Mouse (Mus musculus) forebrain, embryonic 13.5 days (tissue): ENCODE measurements around the gene Myh6. TPM values are rescaled to one million over a fixed set of nuclear protein-coding genes. Genes with fewer than 3 reads are reported as not detected.
"Not testable (repeated sequence)": the region's sequence is repeated elsewhere in the genome, so short reads cannot be mapped to it uniquely, and the experiment has no call there.

Source experiments
- ATAC-seq: fragments of 200-750 bp; cut with Nextera tagmentation; 2 replicates; pipeline ENCODE4 v1.8.0; 2017
- H3K27ac ChIP-seq: fragments of 300-500 bp; sonication (generic); 2 replicates; pipeline ENCODE4 v1.5.1; 2015; ENCODE audit warnings: inconsistent platforms, mild to moderate bottlenecking, moderate library complexity
- H3K27me3 ChIP-seq: fragments of 300-500 bp; sonication (generic); 2 replicates; pipeline ENCODE4 v1.6.1; 2015; ENCODE audit warnings: mild to moderate bottlenecking, inconsistent platforms
- H3K36me3 ChIP-seq: fragments of 300-500 bp; sonication (generic); 2 replicates; pipeline ENCODE4 v1.6.1; 2015; ENCODE audit warnings: mild to moderate bottlenecking, inconsistent platforms; ENCODE audit not compliant: poor library complexity, severe bottlenecking
- H3K4me1 ChIP-seq: fragments of 300-500 bp; sonication (generic); 2 replicates; pipeline ENCODE4 v1.6.1; 2015; ENCODE audit warnings: inconsistent platforms
- H3K4me2 ChIP-seq: fragments of 300-500 bp; sonication (generic); 2 replicates; pipeline ENCODE4 v1.6.1; 2015; ENCODE audit warnings: inconsistent platforms, mild to moderate bottlenecking, moderate library complexity
- H3K4me3 ChIP-seq: fragments of 300-500 bp; sonication (generic); 2 replicates; pipeline ENCODE4 v1.5.1; 2015; ENCODE audit warnings: mild to moderate bottlenecking, inconsistent platforms
- H3K9ac ChIP-seq: fragments of 300-500 bp; sonication (generic); 2 replicates; pipeline ENCODE4 v1.6.1; 2015; ENCODE audit warnings: mild to moderate bottlenecking, inconsistent platforms
- H3K9me3 ChIP-seq: fragments of 300-500 bp; sonication (generic); replicated peaks from 2 replicates; pipeline ENCODE4 v1.6.1; 2016; ENCODE audit warnings: inconsistent platforms
- whole genome bisulfite sequencing: fragments of 180-500 bp; shearing (Covaris S2); methylation state at CpG from one replicate; pipeline ENCODE4 v1.1.7; 2015; 5-methylcytosine and 5-hydroxymethylcytosine counted together
- polyA plus RNA-seq: library from polyadenylated mRNA; unstranded; fragments of >200 nt; fragmentation: Nextera tagmentation; extraction: Ambion mirVana; gene quantifications from 2 replicates; pipeline ENCODE4 v1.2.1, GENCODE M21; 2015

Myh6 gene
- polyA plus RNA-seq, 1 experiment from 2014 or later, result 0.32 TPM

- H3K4me3 ChIP-seq, result no peak overlapping the region
- ATAC-seq, result no peak
- 72% methylated on average over 7 of the region's 7 CpGs for WGBS
- no peak overlapping the region for H3K27ac ChIP-seq
- H3K9ac ChIP-seq, result no peak overlapping the region
- no peak overlapping the region for H3K4me2 ChIP-seq
- H3K4me1 ChIP-seq, result peaks cover 25% of the 10 kb centered on the region
- no peaks in the 10 kb centered on the region for H3K27me3 ChIP-seq
- H3K36me3 ChIP-seq, result no peaks in the 10 kb centered on the region
- H3K9me3 ChIP-seq, result no peaks in the 10 kb centered on the region
These were observed 36.0 kb upstream of the Myh6 start for GRCm38 (mm10) chr14:55002687-55003120.

- Histone ChIP-seq H3K4me2 (no peak overlapping the region), H3K27ac (no peak overlapping the region), H3K9ac (no peak overlapping the region), H3K9me3 (no peaks in the 10 kb centered on the region), H3K36me3 (no peaks in the 10 kb centered on the region), H3K4me3 (no peak overlapping the region), H3K4me1 (peaks cover 30% of the 10 kb centered on the region), H3K27me3 (no peaks in the 10 kb centered on the region)
- ATAC-seq, result no peak
- WGBS, result 59% methylated on average over 12 of the region's 12 CpGs
These were observed 35.4 kb upstream of the Myh6 start for GRCm38 (mm10) chr14:55001938-55002686.

- Histone ChIP-seq H3K27ac (no peak overlapping the region), H3K36me3 (no peaks in the 10 kb centered on the region), H3K4me1 (peaks cover 37% of the 10 kb centered on the region), H3K27me3 (no peaks in the 10 kb centered on the region), H3K4me2 (no peak overlapping the region), H3K9ac (no peak overlapping the region), H3K9me3 (no peaks in the 10 kb centered on the region), H3K4me3 (no peak overlapping the region)
- no peak for ATAC-seq
- WGBS, result 100% methylated on average over 2 of the region's 2 CpGs
These were observed 34.7 kb upstream of the Myh6 start for GRCm38 (mm10) chr14:55001446-55001845.

GRCm38 (mm10) chr14:55000814-55001213 is 34.1 kb upstream of the Myh6 start:
- Histone ChIP-seq H3K4me1 (peaks cover 43% of the 10 kb centered on the region), H3K9me3 (no peaks in the 10 kb centered on the region), H3K27me3 (no peaks in the 10 kb centered on the region), H3K36me3 (no peaks in the 10 kb centered on the region), H3K4me2 (no peak overlapping the region), H3K27ac (no peak overlapping the region), H3K9ac (no peak overlapping the region), H3K4me3 (no peak overlapping the region)
- no peak for ATAC-seq
- 82% methylated on average over 6 of the region's 6 CpGs for WGBS

DNA sequence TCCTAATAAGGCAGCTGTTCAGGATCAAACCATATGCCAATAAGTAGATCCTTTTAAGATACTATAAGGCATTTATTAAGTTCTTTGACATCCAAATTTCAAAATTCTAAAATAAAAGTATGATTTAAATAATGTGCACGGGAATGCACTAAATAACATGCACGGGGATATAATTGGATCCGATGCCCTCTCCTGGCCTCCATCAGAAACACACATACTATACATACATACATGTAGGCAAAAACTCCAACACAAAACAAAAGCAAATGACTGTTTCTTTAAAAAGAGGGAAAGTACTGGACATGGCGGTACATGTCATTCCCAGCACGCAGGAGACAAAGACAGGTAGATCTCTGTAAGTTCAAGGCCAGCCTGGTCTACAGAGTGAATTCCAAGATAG is 33.1 kb upstream of the Myh6 start:
- not testable (repeated sequence) for H3K36me3 ChIP-seq, ATAC-seq, H3K9me3 ChIP-seq, H3K4me3 ChIP-seq, H3K4me2 ChIP-seq, H3K27ac ChIP-seq, H3K27me3 ChIP-seq, H3K9ac ChIP-seq
- WGBS, result 80% methylated on average over 5 of the region's 5 CpGs
- H3K4me1 ChIP-seq, result peaks cover 52% of the 10 kb centered on the region

DNA sequence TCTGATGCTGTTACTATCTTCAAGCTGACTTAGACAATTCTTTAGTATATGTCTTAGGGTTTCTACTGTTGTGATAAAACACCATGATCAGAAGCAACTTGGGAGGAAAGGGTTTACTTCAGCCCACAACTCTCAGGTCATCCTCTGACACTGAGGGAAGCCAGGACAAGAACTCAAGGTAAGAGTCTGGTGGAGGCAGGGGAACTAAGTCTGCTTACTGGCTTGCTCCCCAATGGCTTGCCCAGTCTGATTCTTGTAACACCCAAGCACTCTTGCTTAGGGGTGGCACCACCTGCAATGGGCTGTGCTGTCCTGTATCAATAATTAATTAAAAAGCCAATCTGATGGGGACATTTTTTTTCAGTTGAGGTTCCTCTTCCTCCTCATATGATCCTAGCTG is 32.0 kb upstream of the Myh6 start:
- Histone ChIP-seq H3K9ac (no peak overlapping the region), H3K27ac (no peak overlapping the region), H3K36me3 (no peaks in the 10 kb centered on the region), H3K9me3 (no peaks in the 10 kb centered on the region), H3K27me3 (no peaks in the 10 kb centered on the region), H3K4me2 (no peak overlapping the region), H3K4me1 (peaks cover 53% of the 10 kb centered on the region), H3K4me3 (no peak overlapping the region)
- ATAC-seq, result no peak

DNA sequence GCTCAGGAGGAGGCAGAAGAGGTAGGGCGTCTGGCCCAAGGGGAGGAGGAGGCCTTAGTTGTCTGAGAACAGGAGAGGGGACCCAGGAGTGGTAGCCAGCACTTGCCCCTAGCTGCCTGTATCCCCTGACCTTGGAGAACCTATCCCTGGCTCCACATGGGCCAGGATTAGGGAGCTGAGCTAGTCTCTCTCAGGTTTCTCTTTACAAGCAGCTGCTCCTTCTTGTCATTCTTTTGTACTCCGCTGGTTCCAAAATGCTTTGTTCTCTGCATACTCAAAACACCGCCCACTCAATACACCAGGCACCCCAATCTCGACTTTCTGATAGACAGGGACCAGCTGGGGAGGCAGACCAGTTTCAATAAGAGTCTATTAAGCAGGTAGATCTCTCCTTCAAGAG is 30.6 kb upstream of the Myh6 start:
- no peak for ATAC-seq
- Histone ChIP-seq H3K4me2 (no peak overlapping the region), H3K4me3 (no peak overlapping the region), H3K4me1 (peaks cover 40% of the 10 kb centered on the region), H3K27me3 (no peaks in the 10 kb centered on the region), H3K36me3 (no peaks in the 10 kb centered on the region), H3K9ac (no peak overlapping the region), H3K9me3 (no peaks in the 10 kb centered on the region), H3K27ac (no peak overlapping the region)
- WGBS, result 40% methylated on average over 4 of the region's 4 CpGs

DNA sequence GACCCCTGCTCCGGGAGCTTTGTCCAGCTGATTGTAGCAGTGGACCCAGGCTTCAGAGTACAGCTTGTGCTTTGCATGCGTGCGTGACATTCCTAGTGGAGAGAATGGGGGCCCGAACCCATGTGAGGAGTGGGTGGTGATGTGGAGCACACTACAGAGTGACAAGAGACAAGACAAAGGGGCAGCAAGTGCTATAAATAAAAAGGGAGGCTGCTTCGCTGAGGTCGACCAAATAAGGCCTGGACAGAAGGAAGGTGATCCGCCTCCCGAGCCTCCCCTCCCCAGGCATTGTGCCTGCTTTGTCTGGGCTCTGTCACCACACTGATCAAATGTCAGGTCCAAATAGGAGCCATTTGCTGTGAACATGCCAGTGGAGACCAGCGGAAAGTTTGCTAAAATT is 30.1 kb upstream of the Myh6 start:
- Histone ChIP-seq H3K36me3 (no peaks in the 10 kb centered on the region), H3K27ac (0 out of 2 replicates have a peak overlapping the region, but pooled peaks have one; percentile 93), H3K27me3 (no peaks in the 10 kb centered on the region), H3K4me1 (peaks cover 39% of the 10 kb centered on the region), H3K9ac (no peak overlapping the region), H3K4me3 (no peak overlapping the region), H3K4me2 (no peak overlapping the region), H3K9me3 (no peaks in the 10 kb centered on the region)
- 44% methylated on average over 9 of the region's 9 CpGs for WGBS
- ATAC-seq, result no peak

DNA sequence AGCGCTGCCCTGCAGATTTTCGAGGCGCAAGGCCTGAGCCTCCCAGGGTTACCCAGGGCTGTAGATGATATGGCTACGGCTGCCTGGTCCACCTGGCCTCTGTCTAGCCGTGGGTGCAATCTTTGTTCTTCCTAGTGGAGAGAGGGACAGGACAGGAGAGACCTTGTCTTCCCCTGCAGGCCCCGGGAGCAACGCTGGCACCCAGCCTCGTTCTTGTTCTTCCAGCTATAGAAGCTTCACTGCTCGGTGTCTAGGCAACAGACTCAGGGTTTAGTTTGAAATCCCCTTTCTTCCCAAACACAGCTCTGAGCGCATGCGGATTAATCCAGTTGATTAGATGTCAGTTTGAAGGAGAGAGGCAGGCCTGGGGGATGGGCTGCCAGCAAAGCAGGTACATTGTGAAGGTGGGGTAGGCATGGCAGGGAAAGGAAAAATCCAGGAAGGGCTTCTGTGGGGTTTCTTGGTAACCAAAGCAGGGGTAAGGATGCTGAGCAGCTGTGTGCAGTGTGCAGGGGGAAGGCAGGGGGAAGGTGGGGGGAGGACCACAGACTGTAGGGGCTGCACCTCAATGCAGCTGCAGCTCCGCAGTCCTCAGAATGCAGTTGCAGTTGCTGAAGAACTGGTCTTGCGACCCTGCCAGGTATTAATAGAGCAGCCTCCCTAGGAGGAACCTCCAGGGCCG is 28.9 kb upstream of the Myh6 start:
- Histone ChIP-seq H3K9ac (peak overlapping the region; percentile 1), H3K27ac (peak overlapping the region; percentile 93), H3K36me3 (no peaks in the 10 kb centered on the region), H3K9me3 (no peaks in the 10 kb centered on the region), H3K4me2 (0 out of 2 replicates have a peak overlapping the region, but pooled peaks have one; percentile 14), H3K4me3 (no peak overlapping the region), H3K27me3 (no peaks in the 10 kb centered on the region), H3K4me1 (peaks cover 39% of the 10 kb centered on the region)
- ATAC-seq, result peak; percentile 85
- WGBS, result 14% methylated on average over 14 of the region's 14 CpGs

- H3K4me3 ChIP-seq, result no peak overlapping the region
- ATAC-seq, result no peak
- peak overlapping the region; percentile 30; the same call in 1 of the 2 replicates for H3K9ac ChIP-seq
- H3K27ac ChIP-seq, result peak overlapping the region; percentile 93
- H3K4me1 ChIP-seq, result peaks cover 39% of the 10 kb centered on the region
- H3K9me3 ChIP-seq, result no peaks in the 10 kb centered on the region
- H3K27me3 ChIP-seq, result no peaks in the 10 kb centered on the region
- H3K36me3 ChIP-seq, result no peaks in the 10 kb centered on the region
- H3K4me2 ChIP-seq, result no peak overlapping the region
These were observed 28.1 kb upstream of the Myh6 start for GRCm38 (mm10) chr14:54994869-54995186.

DNA sequence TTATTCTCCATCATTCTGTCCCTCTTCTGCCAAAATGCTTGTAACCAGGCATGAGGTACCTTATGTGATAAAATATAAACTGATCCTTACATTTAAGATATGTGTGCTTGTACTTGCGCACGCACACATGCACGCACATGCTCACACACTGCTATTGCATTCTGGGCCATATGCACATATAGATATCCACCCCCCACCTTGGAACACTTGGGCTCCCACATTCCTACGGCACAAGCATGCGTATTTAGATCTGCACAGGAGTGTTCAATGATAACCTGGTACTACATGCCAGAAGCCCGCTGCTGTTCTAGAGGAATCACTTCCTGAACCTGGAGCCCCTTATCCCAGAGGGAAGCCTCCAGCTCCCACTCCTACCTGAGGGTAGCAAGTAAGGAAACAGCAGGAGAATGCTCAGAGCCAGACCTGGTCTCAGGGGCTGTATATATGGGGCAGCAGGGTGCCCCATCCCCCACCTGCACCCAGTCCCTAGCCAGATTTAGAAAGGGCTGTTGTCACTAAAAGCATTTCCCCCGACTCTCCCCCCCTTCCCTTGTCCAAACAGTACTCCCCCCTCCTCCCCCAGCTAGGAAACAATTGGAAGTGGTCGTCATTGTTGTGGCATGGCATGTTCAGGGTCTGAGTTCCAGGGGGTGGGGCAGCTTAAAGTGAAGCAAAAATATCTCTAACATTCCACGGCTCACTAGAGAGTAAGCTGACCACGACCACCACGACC is 27.6 kb upstream of the Myh6 start, which contains the start of gene Myh7:
Gene Myh7 (minus strand): TSS at position 491 of the 733 bp plus-strand sequence.
- Histone ChIP-seq H3K4me3 (no peak within 1 kb of the TSS), H3K9ac (peak within 1 kb of the TSS; percentile 30), H3K9me3 (no peaks in the 10 kb centered on the region), H3K4me1 (peaks cover 39% of the 10 kb centered on the region), H3K27me3 (no peaks in the 10 kb centered on the region), H3K4me2 (0 out of 2 replicates have a peak within 1 kb of the TSS, but pooled peaks have one; percentile 14), H3K27ac (peak within 1 kb of the TSS; percentile 93), H3K36me3 (no peaks in the 10 kb centered on the region)
- WGBS, result 50% methylated on average over 11 of the region's 11 CpGs
- no peak for ATAC-seq

GRCm38 (mm10) chr14:54993636-54994035 is 26.9 kb upstream of the Myh6 start:
- Histone ChIP-seq H3K9ac (no peak overlapping the region), H3K4me1 (peaks cover 39% of the 10 kb centered on the region), H3K36me3 (no peaks in the 10 kb centered on the region), H3K27ac (no peak overlapping the region), H3K4me3 (no peak overlapping the region), H3K27me3 (no peaks in the 10 kb centered on the region), H3K9me3 (no peaks in the 10 kb centered on the region), H3K4me2 (no peak overlapping the region)
- 67% methylated on average over 10 of the region's 10 CpGs for WGBS
- no peak for ATAC-seq
